Mouse (Mus musculus) heart, embryonic 15.5 days (tissue): ENCODE results near the gene Kdelr3. TPM values are rescaled to one million over a fixed set of nuclear protein-coding genes. Genes with fewer than 3 reads are reported as not detected.

ENCODE experiments used
- microRNA-seq: library from miRNA; unstranded; fragments of <30 nt; microRNA quantifications from one replicate; pipeline ENCODE4, GENCODE M21; 2016
- polyA plus RNA-seq: library from polyadenylated mRNA; unstranded; fragments of >200 nt; fragmentation: Nextera tagmentation; extraction: Ambion mirVana; gene quantifications from 2 replicates; pipeline ENCODE4 v1.2.1, GENCODE M21; 2015

Kdelr3 gene
- polyA plus RNA-seq, 1 experiment from 2014 or later = 62.9 TPM

Small RNA genes within 50 kb of the gene (microRNA-seq; reads per million reads assigned to microRNA genes)
- not detected for gene Gm44302

Other genes with a start within 250 kb of the Kdelr3 start
- gene Baiap2l2, start 230.9 kb upstream of the Kdelr3 start, polyA plus RNA-seq = 9.8 and 9.9 TPM in 2 replicates
- gene Pla2g6, start 188.0 kb upstream of the Kdelr3 start, polyA plus RNA-seq = 9.9 and 13.5 TPM in 2 replicates
- 3.5 and 3.8 TPM in 2 replicates for gene Maff, start 169.8 kb upstream of the Kdelr3 start, polyA plus RNA-seq
- gene Tmem184b, start 112.8 kb upstream of the Kdelr3 start, polyA plus RNA-seq = 58.3 and 83.8 TPM in 2 replicates
- 74.9 and 81.9 TPM in 2 replicates for gene Csnk1e, start 60.8 kb upstream of the Kdelr3 start, polyA plus RNA-seq
- gene Kcnj4, start 11.2 kb upstream of the Kdelr3 start, polyA plus RNA-seq = 0.20 and 0.34 TPM in 2 replicates
- 28.5 and 34.2 TPM in 2 replicates for gene Ddx17, start 30.3 kb downstream of the Kdelr3 start, polyA plus RNA-seq
- gene Dmc1, start 88.7 kb downstream of the Kdelr3 start, polyA plus RNA-seq = 1.3 and 1.5 TPM in 2 replicates
- 0.39 and 0.81 TPM in 2 replicates for gene Fam227a, start 142.5 kb downstream of the Kdelr3 start, polyA plus RNA-seq
- 51.0 and 52.5 TPM in 2 replicates for gene Cby1, start 142.8 kb downstream of the Kdelr3 start, polyA plus RNA-seq
- 218 and 234 TPM in 2 replicates for gene Tomm22, start 154.4 kb downstream of the Kdelr3 start, polyA plus RNA-seq
- gene Josd1, start 171.5 kb downstream of the Kdelr3 start, polyA plus RNA-seq = 20.6 and 24.5 TPM in 2 replicates
- gene Gtpbp1, start 174.4 kb downstream of the Kdelr3 start, polyA plus RNA-seq = 23.7 and 30.0 TPM in 2 replicates
- 4.7 and 6.2 TPM in 2 replicates for gene Sun2, start 226.1 kb downstream of the Kdelr3 start, polyA plus RNA-seq